Mouse (Mus musculus): ENCODE data around the gene Abcc12. TPM values are rescaled to one million over a fixed set of nuclear protein-coding genes. Genes with fewer than 3 reads are reported as not detected.

The Abcc12 gene
- polyA plus RNA-seq (2012; rRNA removed): 0.03 and 0.12 TPM in 2 replicates

DNA sequence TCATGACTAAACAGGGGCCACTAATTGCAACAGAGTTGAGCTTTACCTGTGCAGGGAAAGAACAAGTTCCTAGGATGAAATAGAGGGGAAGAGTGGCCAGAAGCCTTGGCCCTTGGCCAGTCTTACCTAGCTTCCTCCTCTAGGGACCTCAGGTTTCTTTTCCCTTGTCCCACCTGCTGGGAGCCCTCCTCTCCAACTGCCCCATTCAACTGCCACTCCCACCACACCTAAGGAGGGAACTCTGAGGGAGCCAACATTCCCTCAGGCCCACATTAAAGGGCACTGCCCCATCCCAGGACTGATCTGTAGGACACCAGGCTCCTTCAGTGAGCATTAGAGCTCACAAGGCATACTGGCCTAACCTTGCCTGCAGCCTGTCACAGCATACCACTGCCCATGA is at the start of gene Abcc12:
Gene Abcc12 (minus strand): TSS at position 229 of the 400 bp plus-strand sequence.
- H3K4me3 ChIP-seq (replicated peaks; ENCODE audit: extremely low read depth, low read depth, low read length): no peak within 1 kb of the TSS
- no peak for DNase-seq
- no peak for TF ChIP-seq CTCF (IDR thresholded peaks at IDR 0.05; ENCODE audit: insufficient read depth, low read length)
- no peak for TF ChIP-seq POLR2A (IDR thresholded peaks at IDR 0.05; ENCODE audit: borderline replicate concordance, extremely low read depth, low read depth, low read length)
- H3K4me1 ChIP-seq (ENCODE audit: control insufficient read depth, insufficient read depth, low read length): no peaks in the 10 kb centered on the region; the same call in 1 of the 2 replicates

DNA sequence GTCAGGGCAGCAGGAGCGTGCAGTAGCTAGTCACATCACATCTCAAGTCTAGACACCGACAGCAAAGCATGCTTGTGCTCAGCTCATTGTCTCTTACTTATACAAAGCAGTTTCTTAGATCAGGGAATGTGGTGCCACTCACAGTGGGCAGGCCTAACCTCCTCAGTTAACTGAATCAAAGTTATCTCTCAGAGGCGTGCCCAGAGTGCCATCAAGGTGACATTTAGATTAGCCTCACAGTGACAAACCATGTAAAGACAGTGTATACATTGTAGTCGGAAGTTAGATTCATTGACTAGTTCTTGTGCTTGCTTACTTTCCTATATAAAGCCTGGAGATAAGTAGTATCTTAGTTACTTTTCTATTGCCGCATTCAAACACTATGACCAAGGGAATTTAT is 49.7 kb upstream of the Abcc12 start:
- Histone ChIP-seq H3K4me3 (replicated peaks; ENCODE audit: extremely low read depth, low read depth, low read length) (no peak overlapping the region), H3K4me1 (ENCODE audit: control insufficient read depth, insufficient read depth, low read length) (peaks cover 6% of the 10 kb centered on the region)
- TF ChIP-seq CTCF (IDR thresholded peaks at IDR 0.05; ENCODE audit: insufficient read depth, low read length): no peak
- no peak for TF ChIP-seq POLR2A (IDR thresholded peaks at IDR 0.05; ENCODE audit: borderline replicate concordance, extremely low read depth, low read depth, low read length)
- DNase-seq: no peak
- 88% methylated on average over 5 of the region's 5 CpGs for WGBS

- H3K4me1 ChIP-seq (ENCODE audit: control insufficient read depth, insufficient read depth, low read length): peaks cover 10% of the 10 kb centered on the region; the same call in 1 of the 2 replicates
- 18% methylated on average over 7 of the region's 7 CpGs for WGBS
Measured at GRCm38 (mm10) chr8:86624915-86625314, 44.4 kb upstream of the Abcc12 start.

GRCm38 (mm10) chr8:86623911-86624731 is 43.6 kb upstream of the Abcc12 start, which contains the start of gene Lonp2:
TSS of gene Lonp2 (plus strand) at chr8:86624043.
- WGBS: under 1% methylated on average over 62 of the region's 62 CpGs
- H3K4me3 ChIP-seq (replicated peaks; ENCODE audit: extremely low read depth, low read depth, low read length): peak within 1 kb of the TSS; percentile 100
- peaks cover 10% of the 10 kb centered on the region; the same call in 1 of the 2 replicates for H3K4me1 ChIP-seq (ENCODE audit: control insufficient read depth, insufficient read depth, low read length)
- TF ChIP-seq POLR2A (IDR thresholded peaks at IDR 0.05; ENCODE audit: borderline replicate concordance, extremely low read depth, low read depth, low read length) (peak; percentile 79; the same call in 1 of the 2 replicates), CTCF (IDR thresholded peaks at IDR 0.05; ENCODE audit: insufficient read depth, low read length) (no peak)
- DNase-seq: peak; percentile 96

More at GRCm38 (mm10) chr8:86624915-86625314, 44.4 kb upstream of the Abcc12 start:
- peak overlapping the region; percentile 54 for H3K4me3 ChIP-seq (replicated peaks; ENCODE audit: extremely low read depth, low read depth, low read length)
- TF ChIP-seq POLR2A (IDR thresholded peaks at IDR 0.05; ENCODE audit: borderline replicate concordance, extremely low read depth, low read depth, low read length) (no peak), CTCF (IDR thresholded peaks at IDR 0.05; ENCODE audit: insufficient read depth, low read length) (no peak)
- peak; percentile 14 for DNase-seq

DNA sequence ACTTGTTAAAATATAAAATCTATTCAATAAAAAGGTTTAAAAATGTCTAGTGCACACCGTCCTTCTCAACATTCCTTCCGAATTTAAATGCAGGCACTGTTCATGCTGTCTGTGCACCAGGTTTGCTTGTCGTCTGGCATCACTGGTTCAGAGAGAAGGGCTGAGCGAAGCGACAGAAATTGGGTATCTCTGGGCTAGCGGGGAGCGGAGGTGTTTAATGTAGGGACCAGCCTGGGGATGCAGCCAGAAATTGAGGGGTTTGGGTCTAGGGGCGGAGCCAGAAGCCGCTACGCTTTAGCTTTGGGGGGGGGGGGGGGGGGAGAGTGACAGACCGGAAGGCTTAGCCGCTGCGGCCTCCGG is 43.0 kb upstream of the Abcc12 start:
- no peak for DNase-seq
- Histone ChIP-seq H3K4me1 (ENCODE audit: control insufficient read depth, insufficient read depth, low read length) (peaks cover 10% of the 10 kb centered on the region; the same call in 1 of the 2 replicates), H3K4me3 (replicated peaks; ENCODE audit: extremely low read depth, low read depth, low read length) (peak overlapping the region; percentile 100)
- WGBS: under 1% methylated on average over 14 of the region's 14 CpGs
- no peak for TF ChIP-seq POLR2A (IDR thresholded peaks at IDR 0.05; ENCODE audit: borderline replicate concordance, extremely low read depth, low read depth, low read length)
- TF ChIP-seq CTCF (IDR thresholded peaks at IDR 0.05; ENCODE audit: insufficient read depth, low read length): no peak

DNA sequence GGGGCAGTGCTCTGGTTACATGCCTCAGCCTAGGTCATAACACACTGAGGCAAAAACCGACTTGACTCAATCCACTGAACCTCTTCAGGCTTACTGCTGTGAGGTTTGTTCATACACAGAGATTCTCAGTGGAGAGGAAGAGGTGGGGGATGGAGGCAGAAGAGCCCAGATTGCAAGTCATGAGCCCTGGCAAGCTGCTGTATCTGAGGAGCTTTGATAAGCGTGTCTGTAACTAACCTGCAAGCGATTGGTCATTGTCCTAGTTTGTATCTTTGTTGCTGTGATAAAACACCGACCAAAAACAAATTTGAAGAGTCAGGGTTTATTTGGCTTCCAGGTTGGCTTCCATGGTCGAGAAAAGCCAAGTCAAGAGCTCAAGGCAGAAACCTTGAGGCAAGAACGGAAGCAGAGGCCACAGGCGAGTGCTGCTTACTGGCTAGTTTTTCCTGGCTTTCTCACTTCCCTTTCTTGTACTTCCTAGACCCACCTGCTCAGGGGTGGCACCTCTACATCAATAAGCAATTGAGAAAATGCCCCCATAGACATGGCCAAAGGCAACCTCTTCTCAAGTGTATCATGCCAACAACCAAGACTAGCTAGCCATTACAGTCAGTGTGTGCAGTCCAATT is 37.4 kb upstream of the Abcc12 start:
- DNase-seq: no peak
- 58% methylated on average over 7 of the region's 7 CpGs for WGBS
- H3K4me1 ChIP-seq (ENCODE audit: control insufficient read depth, insufficient read depth, low read length): no peaks in the 10 kb centered on the region
- no peak overlapping the region for H3K4me3 ChIP-seq (replicated peaks; ENCODE audit: extremely low read depth, low read depth, low read length)
- TF ChIP-seq CTCF (IDR thresholded peaks at IDR 0.05; ENCODE audit: insufficient read depth, low read length) (no peak), POLR2A (IDR thresholded peaks at IDR 0.05; ENCODE audit: borderline replicate concordance, extremely low read depth, low read depth, low read length) (no peak)

DNA sequence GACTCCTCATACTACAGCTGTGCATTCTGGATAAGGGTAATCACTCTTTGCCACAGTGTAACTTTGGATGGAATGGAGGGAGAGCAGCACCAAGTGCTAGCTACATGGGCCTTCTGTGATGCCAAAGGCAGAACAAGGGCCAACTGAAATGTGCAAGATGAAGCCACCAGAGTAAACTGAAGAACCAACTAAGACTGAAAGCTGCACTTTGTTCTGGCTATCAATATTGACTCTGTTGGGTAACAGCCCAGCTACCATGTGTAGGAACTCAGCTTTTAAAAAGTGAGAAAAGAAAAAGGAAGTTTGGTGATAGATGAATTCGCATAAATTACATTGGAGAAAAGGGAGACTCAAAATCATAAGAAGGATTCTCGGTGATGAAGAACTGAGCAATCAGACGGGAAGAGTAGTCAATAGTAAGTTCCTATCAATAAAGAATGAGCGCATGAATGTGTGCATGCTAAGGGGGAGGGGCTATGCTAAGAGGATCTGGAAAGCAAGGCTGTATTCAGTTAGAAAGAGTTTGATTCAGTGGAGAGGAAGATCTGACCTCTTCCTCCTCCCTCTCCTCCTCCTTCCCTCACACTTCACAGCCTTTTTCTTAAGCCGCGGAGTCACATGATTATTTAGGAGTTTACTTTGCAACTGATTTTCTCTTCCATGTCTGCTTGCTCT is 34.7 kb upstream of the Abcc12 start:
- no peaks in the 10 kb centered on the region for H3K4me1 ChIP-seq (ENCODE audit: control insufficient read depth, insufficient read depth, low read length)
- 86% methylated on average over 6 of the region's 6 CpGs for WGBS
- no peak overlapping the region for H3K4me3 ChIP-seq (replicated peaks; ENCODE audit: extremely low read depth, low read depth, low read length)
- no peak for TF ChIP-seq POLR2A (IDR thresholded peaks at IDR 0.05; ENCODE audit: borderline replicate concordance, extremely low read depth, low read depth, low read length)
- no peak for TF ChIP-seq CTCF (IDR thresholded peaks at IDR 0.05; ENCODE audit: insufficient read depth, low read length)
- DNase-seq: no peak

- TF ChIP-seq POLR2A (IDR thresholded peaks at IDR 0.05; ENCODE audit: borderline replicate concordance, extremely low read depth, low read depth, low read length): no peak
- TF ChIP-seq CTCF (IDR thresholded peaks at IDR 0.05; ENCODE audit: insufficient read depth, low read length): no peak
- WGBS: 57% methylated on average over 2 of the region's 2 CpGs
- no peak overlapping the region for H3K4me3 ChIP-seq (replicated peaks; ENCODE audit: extremely low read depth, low read depth, low read length)
Measured at GRCm38 (mm10) chr8:86613798-86614197, 33.3 kb upstream of the Abcc12 start.

DNA sequence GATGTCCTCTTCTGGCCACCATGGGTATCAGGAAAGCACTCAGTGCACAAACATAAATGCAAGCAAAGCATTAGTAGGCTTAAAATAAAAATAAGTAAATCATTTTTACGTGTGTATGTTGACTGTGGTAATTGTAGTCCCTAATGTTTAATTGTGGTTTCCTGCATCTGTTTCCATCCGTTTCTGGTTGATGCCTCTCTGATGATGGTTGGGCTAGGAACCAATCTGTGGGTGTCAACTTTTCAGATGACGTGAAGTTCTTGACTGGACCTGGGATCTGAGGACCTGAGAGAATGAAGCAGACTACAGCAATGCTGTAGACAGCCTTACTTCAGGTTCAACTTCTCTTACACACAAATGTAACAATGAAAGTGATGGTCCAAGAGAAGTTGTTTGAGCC is 24.2 kb upstream of the Abcc12 start:
- TF ChIP-seq CTCF (IDR thresholded peaks at IDR 0.05; ENCODE audit: insufficient read depth, low read length): no peak
- no peak overlapping the region for H3K4me3 ChIP-seq (replicated peaks; ENCODE audit: extremely low read depth, low read depth, low read length)
- no peaks in the 10 kb centered on the region for H3K4me1 ChIP-seq (ENCODE audit: control insufficient read depth, insufficient read depth, low read length)
- DNase-seq: no peak
- WGBS: 38% methylated on average over 3 of the region's 3 CpGs

More at GRCm38 (mm10) chr8:86613798-86614197, 33.3 kb upstream of the Abcc12 start:
- H3K4me1 ChIP-seq (ENCODE audit: control insufficient read depth, insufficient read depth, low read length): no peaks in the 10 kb centered on the region
- no peak for DNase-seq

All from lung, adult 2 months (tissue).